Mouse (Mus musculus) kidney, postnatal 10 days (tissue): Measurements from ENCODE around the gene Hand1.
A peak's percentile ranks its signal among the peaks of the same experiment; 100 is the strongest.

Experiments
- DNase-seq: peaks from one replicate; pipeline ENCODE4 v3.0.0; 2021; ENCODE audit warnings: mixed read lengths

Gene Hand1

GRCm38 (mm10) chr11:57801766-57802510 is 30.7 kb downstream of the Hand1 start:
- DNase-seq, result peak; percentile 84

GRCm38 (mm10) chr11:57800971-57801765 is 31.4 kb downstream of the Hand1 start, which contains the start of gene Sap30l:
TSS of gene Sap30l (plus strand) at chr11:57801637.
- DNase-seq, result peak; percentile 99

- peak; percentile 25 for DNase-seq
Observed at GRCm38 (mm10) chr11:57800266-57800951, 32.2 kb downstream of the Hand1 start.

- DNase-seq, result no peak
Observed at GRCm38 (mm10) chr11:57799456-57799855, 33.2 kb downstream of the Hand1 start.

- no peak for DNase-seq
Observed at GRCm38 (mm10) chr11:57797828-57798227, 34.8 kb downstream of the Hand1 start.

GRCm38 (mm10) chr11:57795086-57795485 is 37.5 kb downstream of the Hand1 start:
- DNase-seq, result no peak

- DNase-seq, result no peak
Observed at GRCm38 (mm10) chr11:57790866-57791535, 41.6 kb downstream of the Hand1 start.

GRCm38 (mm10) chr11:57787913-57788312 is 44.7 kb downstream of the Hand1 start:
- DNase-seq, result peak; percentile 46

- DNase-seq, result peak; percentile 52
Observed at GRCm38 (mm10) chr11:57786616-57787418, 45.8 kb downstream of the Hand1 start.

- DNase-seq, result no peak
Observed at GRCm38 (mm10) chr11:57779824-57780223, 52.8 kb downstream of the Hand1 start.
